Mouse (Mus musculus): ENCODE measurements around the gene Bbs2. TPM values are rescaled to one million over a fixed set of nuclear protein-coding genes. Genes with fewer than 3 reads are reported as not detected.
"Not testable (repeated sequence)": the region's sequence is repeated elsewhere in the genome, so short reads cannot be mapped to it uniquely, and the experiment has no call there.

Bbs2 gene
- total RNA-seq (2017) = 6.6 and 12.6 TPM in 2 replicates

- peak; percentile 97 to 99 for ATAC-seq (replicated peaks in 1 of 2; ENCODE audit: insufficient read depth in 1 of 2, low FRiP score in 2 of 2, low TSS enrichment in 1 of 2, low read depth in 1 of 2, poor library complexity in 2 of 2, severe bottlenecking in 2 of 2)
These were observed at the start of gene Bbs2 for GRCm38 (mm10) chr8:94098081-94098974. Gene Bbs2, minus strand, starts transcription at chr8:94098928.

DNA sequence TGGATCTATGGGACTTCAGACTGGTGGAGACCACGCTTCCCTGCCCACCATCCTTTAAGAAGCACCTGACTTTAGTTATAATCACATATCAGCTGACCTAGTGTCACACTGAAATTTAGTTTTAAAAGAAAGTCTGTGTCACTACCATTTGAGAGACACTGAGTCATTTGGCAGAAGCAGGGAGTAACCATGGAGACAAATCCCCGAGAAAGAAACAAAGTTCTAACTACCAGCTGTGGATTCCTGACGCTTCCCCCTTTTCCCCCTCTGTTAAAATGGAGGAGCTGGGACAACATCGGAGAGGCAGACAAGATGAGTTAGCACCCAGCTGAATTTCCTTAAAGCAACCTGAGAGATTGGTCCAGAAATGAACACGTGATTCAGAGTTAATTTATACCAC is 49.5 kb upstream of the Bbs2 start:
- ATAC-seq (replicated peaks in 1 of 2; ENCODE audit: insufficient read depth in 1 of 2, low FRiP score in 2 of 2, low TSS enrichment in 1 of 2, low read depth in 1 of 2, poor library complexity in 2 of 2, severe bottlenecking in 2 of 2) = no peak

- no peak for ATAC-seq (replicated peaks in 1 of 2; ENCODE audit: insufficient read depth in 1 of 2, low FRiP score in 2 of 2, low TSS enrichment in 1 of 2, low read depth in 1 of 2, poor library complexity in 2 of 2, severe bottlenecking in 2 of 2)
These were observed 41.6 kb upstream of the Bbs2 start for GRCm38 (mm10) chr8:94140266-94140795.

GRCm38 (mm10) chr8:94136933-94137332 is 38.2 kb upstream of the Bbs2 start, which contains the start of gene Mt4:
Gene Mt4, plus strand, starts transcription at chr8:94137197.
- no peak for ATAC-seq (replicated peaks in 1 of 2; ENCODE audit: insufficient read depth in 1 of 2, low FRiP score in 2 of 2, low TSS enrichment in 1 of 2, low read depth in 1 of 2, poor library complexity in 2 of 2, severe bottlenecking in 2 of 2)

GRCm38 (mm10) chr8:94136192-94136591 is 37.5 kb upstream of the Bbs2 start:
- ATAC-seq (replicated peaks in 1 of 2; ENCODE audit: insufficient read depth in 1 of 2, low FRiP score in 2 of 2, low TSS enrichment in 1 of 2, low read depth in 1 of 2, poor library complexity in 2 of 2, severe bottlenecking in 2 of 2) = no peak

- ATAC-seq (replicated peaks in 1 of 2; ENCODE audit: insufficient read depth in 1 of 2, low FRiP score in 2 of 2, low TSS enrichment in 1 of 2, low read depth in 1 of 2, poor library complexity in 2 of 2, severe bottlenecking in 2 of 2) = no peak
These were observed 36.8 kb upstream of the Bbs2 start for GRCm38 (mm10) chr8:94135556-94135955.

GRCm38 (mm10) chr8:94134601-94135000 is 35.9 kb upstream of the Bbs2 start:
- ATAC-seq (replicated peaks in 1 of 2; ENCODE audit: insufficient read depth in 1 of 2, low FRiP score in 2 of 2, low TSS enrichment in 1 of 2, low read depth in 1 of 2, poor library complexity in 2 of 2, severe bottlenecking in 2 of 2) = not testable (repeated sequence)

- no peak for ATAC-seq (replicated peaks in 1 of 2; ENCODE audit: insufficient read depth in 1 of 2, low FRiP score in 2 of 2, low TSS enrichment in 1 of 2, low read depth in 1 of 2, poor library complexity in 2 of 2, severe bottlenecking in 2 of 2)
These were observed 33.4 kb upstream of the Bbs2 start for GRCm38 (mm10) chr8:94132096-94132495.

DNA sequence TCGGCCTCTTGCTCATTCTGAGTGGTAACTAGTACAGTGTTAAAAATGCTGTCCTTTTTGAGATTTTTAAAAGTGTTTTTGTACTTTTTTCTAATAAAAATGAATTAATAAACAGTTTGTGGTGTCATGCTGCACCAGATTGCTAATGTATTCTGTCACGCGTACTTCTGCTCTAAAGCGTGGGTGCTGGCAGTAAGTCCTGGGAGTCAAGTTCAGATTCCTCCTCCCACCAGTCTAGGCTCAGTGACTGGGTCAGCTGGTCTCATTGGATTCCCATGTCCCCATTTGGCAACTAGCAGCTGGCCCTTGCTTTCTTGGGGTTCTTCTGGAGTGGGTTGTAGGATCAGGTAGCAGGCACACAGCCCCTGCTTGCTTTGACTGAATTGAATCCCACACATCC is 31.4 kb upstream of the Bbs2 start:
- no peak for ATAC-seq (replicated peaks in 1 of 2; ENCODE audit: insufficient read depth in 1 of 2, low FRiP score in 2 of 2, low TSS enrichment in 1 of 2, low read depth in 1 of 2, poor library complexity in 2 of 2, severe bottlenecking in 2 of 2)

DNA sequence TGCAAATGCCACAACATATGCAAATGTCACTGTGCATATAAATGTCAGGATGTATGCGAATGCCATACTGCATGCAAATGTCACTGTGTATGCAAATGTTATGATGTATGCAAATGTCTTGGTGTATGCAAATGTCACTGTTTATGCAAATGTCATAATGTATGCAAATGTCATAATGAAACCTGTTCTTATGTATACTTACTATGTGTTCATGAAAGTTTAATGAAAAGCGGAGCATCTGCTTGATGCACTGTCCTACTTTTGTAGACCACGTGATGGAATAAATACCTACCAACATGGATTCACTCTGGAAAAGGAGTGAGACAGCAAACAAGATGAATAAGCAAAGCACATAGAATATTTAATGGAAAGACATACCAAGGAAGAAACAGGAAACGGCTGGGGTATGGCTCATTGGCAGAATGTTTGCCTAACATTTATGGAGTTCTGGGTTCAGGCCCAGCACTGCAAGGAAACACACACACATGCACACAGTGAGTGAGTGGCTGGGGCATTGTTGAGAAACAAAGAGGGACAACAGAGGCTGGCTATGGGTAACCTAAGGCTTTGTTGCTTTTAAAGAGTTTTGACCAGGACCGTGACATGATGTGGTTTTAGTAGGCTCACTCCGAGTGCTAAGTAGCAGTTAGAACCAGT is 30.5 kb upstream of the Bbs2 start:
- no peak for ATAC-seq (replicated peaks in 1 of 2; ENCODE audit: insufficient read depth in 1 of 2, low FRiP score in 2 of 2, low TSS enrichment in 1 of 2, low read depth in 1 of 2, poor library complexity in 2 of 2, severe bottlenecking in 2 of 2)

DNA sequence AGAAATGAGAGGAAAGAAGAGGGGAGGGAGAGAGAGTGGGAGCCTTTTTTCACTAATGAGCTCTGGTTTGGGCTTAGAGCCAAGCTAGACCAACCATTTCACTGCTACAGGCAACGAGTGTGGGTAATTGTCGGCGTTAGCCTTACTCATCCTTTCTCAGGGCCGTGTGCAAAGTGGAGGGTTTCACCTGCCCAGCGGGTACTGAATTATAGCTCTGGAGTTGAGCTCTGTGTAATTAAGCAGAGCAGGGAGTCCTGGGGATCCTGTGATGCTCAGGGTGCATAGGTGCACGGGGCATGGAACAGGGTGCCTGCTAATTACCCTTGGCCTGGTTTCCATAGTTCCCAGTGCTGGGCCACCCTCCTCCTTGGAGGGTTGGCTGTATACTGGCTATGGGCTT is 29.0 kb upstream of the Bbs2 start:
- ATAC-seq (replicated peaks in 1 of 2; ENCODE audit: insufficient read depth in 1 of 2, low FRiP score in 2 of 2, low TSS enrichment in 1 of 2, low read depth in 1 of 2, poor library complexity in 2 of 2, severe bottlenecking in 2 of 2) = 0 out of 4 replicates have a peak, but pooled peaks of 1 of the 2 experiments have one; percentile 4

GRCm38 (mm10) chr8:94122711-94123468 is 24.2 kb upstream of the Bbs2 start:
- no peak for ATAC-seq (replicated peaks in 1 of 2; ENCODE audit: insufficient read depth in 1 of 2, low FRiP score in 2 of 2, low TSS enrichment in 1 of 2, low read depth in 1 of 2, poor library complexity in 2 of 2, severe bottlenecking in 2 of 2)

DNA sequence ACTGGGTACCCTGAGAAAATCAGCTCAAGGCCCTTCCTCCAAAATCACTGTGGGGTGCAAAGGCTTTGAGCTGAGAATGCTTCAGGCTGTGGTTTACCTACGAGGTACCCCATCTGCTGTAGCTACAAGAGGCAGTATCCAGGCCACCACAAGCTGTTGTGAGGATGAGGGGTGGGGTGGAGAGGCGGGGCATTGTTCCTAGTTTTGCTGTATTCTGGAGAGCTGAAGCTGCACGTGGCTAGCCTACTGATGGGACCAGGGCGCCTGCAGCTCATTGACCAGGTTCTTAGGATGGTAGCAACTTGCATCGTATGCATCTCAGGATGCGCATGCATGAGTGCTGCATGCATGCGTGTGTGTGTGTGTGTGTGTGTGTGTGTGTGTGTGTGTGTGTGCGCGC is 22.9 kb upstream of the Bbs2 start:
- ATAC-seq (replicated peaks in 1 of 2; ENCODE audit: insufficient read depth in 1 of 2, low FRiP score in 2 of 2, low TSS enrichment in 1 of 2, low read depth in 1 of 2, poor library complexity in 2 of 2, severe bottlenecking in 2 of 2) = no peak

DNA sequence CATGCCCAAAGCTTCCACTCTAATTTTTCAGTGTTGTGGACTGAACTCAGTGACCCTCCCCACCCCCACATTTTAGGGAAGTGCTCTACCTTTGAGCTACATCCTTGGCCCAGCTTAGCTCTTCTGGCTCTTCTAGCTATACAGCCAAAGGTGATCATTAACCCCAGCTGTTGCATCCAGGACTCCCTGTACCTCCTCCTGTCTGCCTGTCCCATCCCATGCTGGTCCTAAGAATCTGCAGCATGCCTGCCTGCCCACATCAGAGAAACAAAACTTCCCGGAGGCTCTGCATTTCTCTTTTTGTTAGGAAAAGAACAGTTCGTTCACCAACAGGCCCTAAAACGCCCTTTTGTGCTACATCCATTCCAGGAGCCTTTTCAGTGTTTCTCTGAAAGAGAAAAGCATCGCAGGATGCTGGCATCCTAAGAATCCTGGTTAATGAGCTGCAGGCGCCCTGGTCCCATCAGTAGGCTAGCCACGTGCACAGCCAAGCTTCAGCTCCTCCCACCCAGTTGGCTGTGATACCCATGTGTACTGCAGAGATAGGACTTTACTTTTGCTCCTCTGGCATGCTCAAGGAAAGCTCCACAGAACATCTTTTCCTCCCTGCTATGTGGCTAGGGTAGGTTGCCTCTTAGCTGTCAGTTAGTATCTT is 20.2 kb upstream of the Bbs2 start:
- ATAC-seq (replicated peaks in 1 of 2; ENCODE audit: insufficient read depth in 1 of 2, low FRiP score in 2 of 2, low TSS enrichment in 1 of 2, low read depth in 1 of 2, poor library complexity in 2 of 2, severe bottlenecking in 2 of 2) = no peak

- ATAC-seq (replicated peaks in 1 of 2; ENCODE audit: insufficient read depth in 1 of 2, low FRiP score in 2 of 2, low TSS enrichment in 1 of 2, low read depth in 1 of 2, poor library complexity in 2 of 2, severe bottlenecking in 2 of 2) = no peak
These were observed 15.2 kb upstream of the Bbs2 start for GRCm38 (mm10) chr8:94113972-94114371.

DNA sequence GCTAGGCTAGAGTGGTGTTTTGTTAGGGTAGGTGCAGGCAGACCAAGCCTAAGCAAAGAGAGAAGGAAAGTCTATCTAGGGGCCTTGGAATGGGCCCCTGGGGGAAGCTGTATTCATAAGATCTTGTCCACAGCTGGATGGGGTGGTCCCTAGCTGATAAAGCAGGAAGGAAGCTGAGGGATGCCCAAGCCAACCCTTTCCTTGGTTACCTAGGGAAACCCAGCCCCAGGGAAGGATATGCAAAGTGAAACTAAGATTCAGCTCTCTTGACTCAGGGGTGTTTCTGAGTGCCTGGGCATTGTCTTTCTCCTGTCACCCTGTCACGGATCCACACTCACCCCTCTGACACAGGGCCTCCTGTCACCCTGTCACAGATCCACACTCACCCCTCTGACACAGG is 14.7 kb upstream of the Bbs2 start:
- ATAC-seq (replicated peaks in 1 of 2; ENCODE audit: insufficient read depth in 1 of 2, low FRiP score in 2 of 2, low TSS enrichment in 1 of 2, low read depth in 1 of 2, poor library complexity in 2 of 2, severe bottlenecking in 2 of 2) = peak; percentile 37 to 61; a peak in 1 of 4 replicates

GRCm38 (mm10) chr8:94110526-94111177 is 11.9 kb upstream of the Bbs2 start:
- ATAC-seq (replicated peaks in 1 of 2; ENCODE audit: insufficient read depth in 1 of 2, low FRiP score in 2 of 2, low TSS enrichment in 1 of 2, low read depth in 1 of 2, poor library complexity in 2 of 2, severe bottlenecking in 2 of 2) = no peak

Measured in hematopoietic stem cell, adult 5-6 weeks (primary cell).